Mouse (Mus musculus): Measurements from ENCODE around the gene Esam. TPM values are rescaled to one million over a fixed set of nuclear protein-coding genes. Genes with fewer than 3 reads are reported as not detected.

The Esam gene
- polyA plus RNA-seq, 1 experiment from 2014 or later: 24.3 TPM

GRCm38 (mm10) chr9:37569231-37569835 is 41.5 kb downstream of the Esam start:
- no peak overlapping the region for H3K27ac ChIP-seq
- H3K4me3 ChIP-seq (replicated peaks): no peak overlapping the region
- no peaks in the 10 kb centered on the region for H3K27me3 ChIP-seq
- H3K36me3 ChIP-seq (replicated peaks): no peaks in the 10 kb centered on the region
- no peak overlapping the region for H3K4me2 ChIP-seq
- WGBS: 68% methylated on average over 2 of the region's 2 CpGs
- no peaks in the 10 kb centered on the region for H3K9me3 ChIP-seq
- peaks cover 9% of the 10 kb centered on the region; the same call in 1 of the 2 replicates for H3K4me1 ChIP-seq
- H3K9ac ChIP-seq: no peak overlapping the region
- ATAC-seq (ENCODE audit: low FRiP score): no peak

GRCm38 (mm10) chr9:37572204-37572876 is 44.5 kb downstream of the Esam start:
- no peak overlapping the region for H3K4me2 ChIP-seq
- peaks cover 14% of the 10 kb centered on the region for H3K4me1 ChIP-seq
- no peaks in the 10 kb centered on the region for H3K27me3 ChIP-seq
- no peak overlapping the region for H3K27ac ChIP-seq
- H3K9ac ChIP-seq: no peak overlapping the region
- H3K4me3 ChIP-seq (replicated peaks): no peak overlapping the region
- ATAC-seq (ENCODE audit: low FRiP score): no peak
- H3K9me3 ChIP-seq: no peaks in the 10 kb centered on the region
- no peaks in the 10 kb centered on the region for H3K36me3 ChIP-seq (replicated peaks)
- WGBS: 68% methylated on average over 3 of the region's 3 CpGs

- Histone ChIP-seq H3K36me3 (replicated peaks) (no peaks in the 10 kb centered on the region), H3K9me3 (no peaks in the 10 kb centered on the region), H3K27ac (peak overlapping the region; percentile 56; the same call in 1 of the 2 replicates), H3K4me2 (peak overlapping the region; percentile 24; the same call in 1 of the 2 replicates), H3K4me1 (peaks cover 5% of the 10 kb centered on the region; the same call in 1 of the 2 replicates), H3K27me3 (no peaks in the 10 kb centered on the region), H3K9ac (no peak overlapping the region; the same call in 1 of the 2 replicates), H3K4me3 (replicated peaks) (no peak overlapping the region)
- ATAC-seq (ENCODE audit: low FRiP score): peak; percentile 65; the same call in 1 of the 2 replicates
- 35% methylated on average over 14 of the region's 14 CpGs for WGBS
Measured at GRCm38 (mm10) chr9:37576436-37576930, 48.6 kb downstream of the Esam start.

- 85% methylated on average over 5 of the region's 5 CpGs for WGBS
- no peak for ATAC-seq (ENCODE audit: low FRiP score)
Measured at GRCm38 (mm10) chr9:37583594-37583993, 55.7 kb downstream of the Esam start.

GRCm38 (mm10) chr9:37586718-37587117 is 58.8 kb downstream of the Esam start:
- 78% methylated on average over 4 of the region's 4 CpGs for WGBS
- no peak overlapping the region for H3K4me2 ChIP-seq
- no peak for ATAC-seq (ENCODE audit: low FRiP score)
- H3K9me3 ChIP-seq: no peaks in the 10 kb centered on the region
- no peaks in the 10 kb centered on the region for H3K27me3 ChIP-seq
- no peaks in the 10 kb centered on the region for H3K4me1 ChIP-seq
- H3K4me3 ChIP-seq (replicated peaks): no peak overlapping the region
- no peaks in the 10 kb centered on the region for H3K36me3 ChIP-seq (replicated peaks)
- H3K27ac ChIP-seq: no peak overlapping the region
- no peak overlapping the region for H3K9ac ChIP-seq

More at GRCm38 (mm10) chr9:37583594-37583993, 55.7 kb downstream of the Esam start:
- Histone ChIP-seq H3K9ac (no peak overlapping the region), H3K4me2 (no peak overlapping the region), H3K4me3 (replicated peaks) (no peak overlapping the region), H3K9me3 (no peaks in the 10 kb centered on the region), H3K36me3 (replicated peaks) (no peaks in the 10 kb centered on the region), H3K27ac (no peak overlapping the region), H3K4me1 (no peaks in the 10 kb centered on the region), H3K27me3 (no peaks in the 10 kb centered on the region)

Other genes with a start within 250 kb of the Esam start
- 11.1 and 11.6 TPM in 2 replicates for gene Ccdc15, start 179.6 kb upstream of the Esam start, polyA plus RNA-seq (2016; fragmentation: Nextera tagmentation; extraction: Ambion mirVana)
- gene Hepacam, start 160.7 kb upstream of the Esam start, polyA plus RNA-seq (2016; fragmentation: Nextera tagmentation; extraction: Ambion mirVana): 0.08 and 0.18 TPM in 2 replicates
- 4.8 and 5.4 TPM in 2 replicates for gene Robo4, start 126.2 kb upstream of the Esam start, polyA plus RNA-seq (2016; fragmentation: Nextera tagmentation; extraction: Ambion mirVana)
- 22.7 and 24.1 TPM in 2 replicates for gene Robo3, start 94.8 kb upstream of the Esam start, polyA plus RNA-seq (2016; fragmentation: Nextera tagmentation; extraction: Ambion mirVana)
- gene Msantd2, start 38.8 kb upstream of the Esam start, polyA plus RNA-seq (2016; fragmentation: Nextera tagmentation; extraction: Ambion mirVana): 46.9 and 47.3 TPM in 2 replicates
- gene Vsig2, start 11.2 kb downstream of the Esam start, polyA plus RNA-seq (2016; fragmentation: Nextera tagmentation; extraction: Ambion mirVana): 0.32 and 0.82 TPM in 2 replicates
- 3.8 and 4.2 TPM in 2 replicates for gene Nrgn, start 24.8 kb downstream of the Esam start, polyA plus RNA-seq (2016; fragmentation: Nextera tagmentation; extraction: Ambion mirVana)
- 7.3 and 7.4 TPM in 2 replicates for gene Siae, start 27.6 kb downstream of the Esam start, polyA plus RNA-seq (2016; fragmentation: Nextera tagmentation; extraction: Ambion mirVana)
- gene Spa17, start 85.6 kb downstream of the Esam start, polyA plus RNA-seq (2016; fragmentation: Nextera tagmentation; extraction: Ambion mirVana): 18.9 and 21.2 TPM in 2 replicates
- gene Tbrg1, start 129.2 kb downstream of the Esam start, polyA plus RNA-seq (2016; fragmentation: Nextera tagmentation; extraction: Ambion mirVana): 109 and 114 TPM in 2 replicates
- 0.19 TPM in 2 replicates for gene Panx3, start 141.2 kb downstream of the Esam start, polyA plus RNA-seq (2016; fragmentation: Nextera tagmentation; extraction: Ambion mirVana)
- not detected in 2 replicates for gene Olfr160, start 188.2 kb downstream of the Esam start, polyA plus RNA-seq (2016; fragmentation: Nextera tagmentation; extraction: Ambion mirVana)
- not detected in 2 replicates for gene Olfr874, start 217.0 kb downstream of the Esam start, polyA plus RNA-seq (2016; fragmentation: Nextera tagmentation; extraction: Ambion mirVana)
- not detected in 2 replicates for gene Olfr875, start 243.8 kb downstream of the Esam start, polyA plus RNA-seq (2016; fragmentation: Nextera tagmentation; extraction: Ambion mirVana)

Measured in forebrain, embryonic 12.5 days (tissue).